Mouse (Mus musculus) heart, postnatal 0 days (tissue): Measurements from ENCODE around the gene Cnot10.

ENCODE experiments used
- CTCF ChIP-seq: IDR thresholded peaks from 2 replicates; pipeline ENCODE4 v1.5.1; 2016; ENCODE audit warnings: antibody characterized with exemption, control low read depth, low read depth
- EP300 ChIP-seq: IDR thresholded peaks from 2 replicates; pipeline ENCODE4 v1.6.1; 2016; ENCODE audit warnings: antibody characterized with exemption, low read depth

GRCm38 (mm10) chr9:114583812-114584182 is 56.2 kb downstream of the Cnot10 start:
- TF ChIP-seq CTCF (peak; percentile 79), EP300 (no peak)
